Mouse (Mus musculus): ENCODE results near the gene Evx1.

DNA sequence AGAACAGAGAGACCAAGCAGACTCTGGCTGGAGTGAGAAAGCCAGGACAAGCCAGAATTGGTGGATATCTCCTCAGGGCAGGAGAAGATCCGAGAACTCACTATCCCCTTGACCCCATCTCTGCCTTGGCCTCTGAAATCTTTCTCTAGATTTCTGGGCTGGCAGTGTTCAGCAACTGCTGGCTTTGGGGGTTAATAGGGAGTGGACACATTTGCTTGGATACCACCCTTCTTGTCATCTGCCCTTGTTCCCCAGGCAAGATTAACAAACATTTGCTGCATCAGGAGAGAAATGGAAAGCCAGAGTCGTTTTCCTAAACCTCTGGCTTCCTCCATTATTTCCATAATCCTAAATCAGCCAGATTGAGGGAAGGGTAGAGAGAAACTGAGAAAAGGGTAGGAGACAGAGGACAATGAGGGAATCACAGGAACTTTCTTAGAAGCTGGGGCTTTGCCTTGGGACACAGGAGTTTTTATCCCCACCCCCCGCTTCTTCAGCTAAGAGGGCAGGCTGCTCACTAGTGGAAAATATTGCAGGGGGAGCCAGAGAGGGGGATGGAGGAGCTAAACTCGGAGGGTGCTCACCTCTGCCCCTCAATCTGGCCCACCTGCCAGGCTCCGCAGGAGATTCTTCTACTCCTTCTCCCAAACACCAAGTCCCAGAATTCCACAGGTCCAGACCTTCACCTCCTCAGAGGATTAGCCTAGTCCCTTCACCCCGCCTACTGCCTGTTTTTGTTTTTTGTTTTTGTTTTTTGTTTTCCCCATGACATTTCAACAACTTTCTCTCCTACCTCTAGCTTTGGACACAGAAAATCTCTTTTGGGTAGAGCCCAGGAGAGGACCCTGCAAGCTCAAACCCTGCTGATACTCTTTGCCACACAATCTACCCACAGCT, 1.4 kb upstream of the Evx1 start:
- TF ChIP-seq CTCF (IDR thresholded peaks at IDR 0.05) (no peak), POLR2A (IDR thresholded peaks at IDR 0.05; ENCODE audit: insufficient read depth, low read depth, low read length) (no peak), EP300 (IDR thresholded peaks at IDR 0.05; ENCODE audit: insufficient read depth, low read depth, low read length) (no peak)

Measured in heart, adult 2 months (tissue).